Mouse (Mus musculus): ENCODE measurements around the gene Vps39.

DNA sequence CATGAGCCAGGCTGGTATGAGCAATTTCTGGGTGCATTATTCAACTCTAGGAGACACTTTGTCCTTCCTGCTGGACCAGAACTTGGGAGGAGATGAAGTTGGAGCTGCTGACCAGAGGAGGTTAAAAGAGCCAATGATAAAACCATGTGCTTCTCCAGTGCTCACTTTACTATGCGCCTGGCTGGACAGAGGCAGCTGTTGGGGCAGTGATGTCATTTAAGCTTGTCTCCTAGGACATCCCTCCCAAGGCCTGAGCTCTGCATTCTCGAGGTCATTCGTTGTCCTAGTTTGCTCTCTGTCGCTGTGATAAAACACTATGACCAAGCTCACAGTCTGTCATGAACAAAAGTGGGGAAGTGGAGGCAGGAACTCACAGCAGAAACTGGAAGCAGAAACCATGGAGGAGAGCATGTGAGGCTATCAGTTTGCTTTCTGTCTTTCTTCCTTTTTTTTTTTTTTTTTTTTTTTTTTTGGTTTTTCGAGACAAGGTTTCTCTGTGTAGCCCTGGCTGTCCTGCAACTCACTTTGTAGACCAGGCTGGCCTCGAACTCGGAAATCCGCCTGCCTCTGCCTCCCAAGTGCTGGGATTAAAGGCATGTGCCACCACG, 61.4 kb downstream of the Vps39 start:
- no peak for TF ChIP-seq CTCF (IDR thresholded peaks at IDR 0.05; ENCODE audit: low read depth)
- TF ChIP-seq EP300 (optimal IDR thresholded peaks at IDR 0.05): no peak
